Mouse (Mus musculus) lung, embryonic 15.5 days (tissue): ENCODE data around the gene Hsd17b6. TPM values are rescaled to one million over a fixed set of nuclear protein-coding genes. Genes with fewer than 3 reads are reported as not detected.

Source experiments
- ATAC-seq: fragments of 200-750 bp; cut with Nextera tagmentation; 2 replicates; pipeline ENCODE4 v1.8.0; 2017; ENCODE audit warnings: moderate number of reproducible peaks, borderline replicate concordance; ENCODE audit not compliant: low FRiP score, low TSS enrichment; ENCODE audit errors: extremely low read depth
- H3K27ac ChIP-seq: fragments of 300-500 bp; sonication (generic); 2 replicates; pipeline ENCODE4 v1.5.1; 2015; ENCODE audit warnings: moderate library complexity, mild to moderate bottlenecking, inconsistent platforms
- H3K27me3 ChIP-seq: fragments of 300-500 bp; sonication (generic); 2 replicates; pipeline ENCODE4 v1.6.1; 2015; ENCODE audit warnings: inconsistent platforms
- H3K36me3 ChIP-seq: fragments of 300-500 bp; sonication (generic); 2 replicates; pipeline ENCODE4 v1.6.1; 2015; ENCODE audit warnings: inconsistent platforms
- H3K4me1 ChIP-seq: fragments of 300-500 bp; sonication (generic); 2 replicates; pipeline ENCODE4 v1.6.1; 2015; ENCODE audit warnings: inconsistent platforms
- H3K4me2 ChIP-seq: fragments of 300-500 bp; sonication (generic); 2 replicates; pipeline ENCODE4 v1.6.1; 2015; ENCODE audit warnings: inconsistent platforms, mild to moderate bottlenecking, moderate library complexity
- H3K4me3 ChIP-seq: fragments of 300-500 bp; sonication (generic); 2 replicates; pipeline ENCODE4 v1.5.1; 2015; ENCODE audit warnings: mild to moderate bottlenecking, inconsistent platforms
- H3K9ac ChIP-seq: fragments of 300-500 bp; sonication (generic); 2 replicates; pipeline ENCODE4 v1.6.1; 2015; ENCODE audit warnings: inconsistent platforms
- H3K9me3 ChIP-seq: fragments of 300-500 bp; sonication (generic); 2 replicates; pipeline ENCODE4 v1.6.1; 2016; ENCODE audit warnings: inconsistent platforms
- WGBS: fragments of 180-500 bp; shearing (Covaris S2); methylation state at CpG from one replicate; pipeline ENCODE4 v1.1.7; 2015; 5-methylcytosine and 5-hydroxymethylcytosine counted together
- polyA plus RNA-seq: library from polyadenylated mRNA; unstranded; fragments of >200 nt; fragmentation: Nextera tagmentation; extraction: Ambion mirVana; gene quantifications from 2 replicates; pipeline ENCODE4 v1.2.1, GENCODE M21; 2015

The Hsd17b6 gene
- polyA plus RNA-seq, 1 experiment from 2014 or later = not detected

GRCm38 (mm10) chr10:128004918-128005317 lies 2.5 kb downstream of the Hsd17b6 start:
- Histone ChIP-seq H3K36me3 (no peaks in the 10 kb centered on the region), H3K27me3 (no peaks in the 10 kb centered on the region), H3K9me3 (no peaks in the 10 kb centered on the region), H3K4me1 (no peaks in the 10 kb centered on the region), H3K9ac (no peak overlapping the region), H3K27ac (no peak overlapping the region), H3K4me2 (no peak overlapping the region), H3K4me3 (no peak overlapping the region)
- 54% methylated on average over 10 of the region's 10 CpGs for WGBS
- no peak for ATAC-seq

DNA sequence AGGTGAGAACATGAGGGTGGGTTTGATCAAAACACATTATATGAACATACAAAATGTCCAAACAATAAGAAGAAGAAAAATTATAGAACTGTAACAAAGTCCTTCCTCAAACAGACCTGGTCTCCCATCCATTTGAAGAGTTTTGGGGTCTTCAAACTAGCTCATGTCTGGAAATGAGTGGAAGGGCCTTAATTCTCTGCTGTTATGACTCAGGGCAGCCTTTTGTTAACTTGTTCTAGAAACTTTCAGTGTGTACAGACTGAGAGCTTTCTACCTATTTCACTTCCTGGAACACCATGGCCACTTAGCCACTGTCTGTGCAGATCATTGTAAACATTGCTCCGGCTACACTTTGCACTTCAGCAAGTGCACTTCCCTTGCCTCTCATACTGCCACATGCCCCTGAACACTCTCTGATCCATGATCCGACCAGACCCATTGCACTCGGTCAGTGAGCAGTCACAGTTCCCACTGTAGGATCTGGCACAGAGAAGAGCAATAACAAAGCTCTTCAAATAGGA lies 4.1 kb downstream of the Hsd17b6 start:
- Histone ChIP-seq H3K9me3 (no peaks in the 10 kb centered on the region), H3K4me3 (no peak overlapping the region), H3K4me1 (no peaks in the 10 kb centered on the region), H3K4me2 (no peak overlapping the region), H3K27ac (no peak overlapping the region), H3K27me3 (no peaks in the 10 kb centered on the region), H3K36me3 (no peaks in the 10 kb centered on the region), H3K9ac (no peak overlapping the region)
- WGBS = 42% methylated on average over 3 of the region's 3 CpGs
- no peak for ATAC-seq

- no peak overlapping the region for H3K4me2 ChIP-seq
- no peak overlapping the region for H3K27ac ChIP-seq
- no peak for ATAC-seq
- no peaks in the 10 kb centered on the region for H3K9me3 ChIP-seq
- no peaks in the 10 kb centered on the region for H3K27me3 ChIP-seq
- H3K4me1 ChIP-seq = no peaks in the 10 kb centered on the region
- no peaks in the 10 kb centered on the region for H3K36me3 ChIP-seq
- 97% methylated on average over 1 of the region's 1 CpGs for WGBS
- H3K9ac ChIP-seq = no peak overlapping the region
- no peak overlapping the region for H3K4me3 ChIP-seq
Observed at GRCm38 (mm10) chr10:127998260-127998659, 9.2 kb downstream of the Hsd17b6 start.

DNA sequence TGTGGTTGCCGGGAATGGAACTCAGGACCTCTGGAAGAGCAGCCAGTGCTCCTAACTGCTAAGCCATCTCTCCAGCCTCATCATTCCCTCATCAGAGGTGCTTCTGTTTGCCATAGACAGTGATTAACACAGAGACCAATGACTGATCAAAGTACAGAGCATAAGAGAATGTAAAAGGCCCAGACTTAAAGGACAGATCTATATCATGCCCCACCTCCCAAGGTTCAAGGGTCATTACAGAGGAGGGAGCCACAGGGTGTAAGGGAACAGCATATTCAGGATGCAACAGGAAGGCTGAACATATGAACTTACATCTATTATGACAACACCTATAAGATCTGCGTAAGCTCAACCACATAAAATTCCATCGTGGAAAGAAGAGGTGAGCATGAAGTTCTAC lies 10.7 kb downstream of the Hsd17b6 start:
- Histone ChIP-seq H3K4me1 (no peaks in the 10 kb centered on the region), H3K27me3 (no peaks in the 10 kb centered on the region), H3K4me3 (no peak overlapping the region), H3K36me3 (no peaks in the 10 kb centered on the region), H3K9ac (no peak overlapping the region), H3K9me3 (no peaks in the 10 kb centered on the region), H3K4me2 (no peak overlapping the region), H3K27ac (no peak overlapping the region)
- ATAC-seq = no peak
- WGBS = 85% methylated on average over 3 of the region's 3 CpGs

GRCm38 (mm10) chr10:127985601-127986000 lies 21.8 kb downstream of the Hsd17b6 start:
- no peak for ATAC-seq
- 78% methylated on average over 8 of the region's 8 CpGs for WGBS

GRCm38 (mm10) chr10:127984650-127985049 lies 22.8 kb downstream of the Hsd17b6 start:
- ATAC-seq = no peak
- Histone ChIP-seq H3K4me3 (no peak overlapping the region), H3K9ac (no peak overlapping the region), H3K9me3 (no peaks in the 10 kb centered on the region), H3K4me2 (no peak overlapping the region), H3K27me3 (no peaks in the 10 kb centered on the region), H3K27ac (no peak overlapping the region), H3K36me3 (no peaks in the 10 kb centered on the region), H3K4me1 (no peaks in the 10 kb centered on the region)
- WGBS = 74% methylated on average over 5 of the region's 5 CpGs

More at GRCm38 (mm10) chr10:127985601-127986000, 21.8 kb downstream of the Hsd17b6 start:
- no peaks in the 10 kb centered on the region for H3K9me3 ChIP-seq
- no peaks in the 10 kb centered on the region for H3K36me3 ChIP-seq
- H3K4me1 ChIP-seq = no peaks in the 10 kb centered on the region
- H3K4me2 ChIP-seq = no peak overlapping the region
- H3K27ac ChIP-seq = no peak overlapping the region
- H3K27me3 ChIP-seq = no peaks in the 10 kb centered on the region
- H3K4me3 ChIP-seq = no peak overlapping the region
- no peak overlapping the region for H3K9ac ChIP-seq

DNA sequence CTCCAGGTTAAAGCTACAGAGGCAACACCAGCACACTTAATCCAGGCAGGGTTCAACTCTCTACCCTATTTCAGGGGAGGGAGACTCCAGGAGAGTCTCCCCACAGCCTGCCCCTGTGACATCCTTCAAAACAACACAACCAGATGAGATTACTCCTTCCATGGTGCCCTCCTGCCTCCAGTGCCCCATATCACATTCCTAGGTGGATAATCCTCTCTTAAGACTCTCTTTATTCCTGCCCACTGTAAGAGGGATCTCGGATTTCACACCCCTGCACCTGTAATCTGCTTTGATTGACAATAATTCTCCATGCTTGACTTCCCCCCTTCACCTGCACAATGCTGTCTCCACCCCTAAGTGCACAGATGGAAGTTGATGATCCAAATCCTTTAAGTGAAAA lies 31.9 kb downstream of the Hsd17b6 start:
- no peak overlapping the region for H3K4me2 ChIP-seq
- H3K27me3 ChIP-seq = no peaks in the 10 kb centered on the region
- H3K36me3 ChIP-seq = no peaks in the 10 kb centered on the region
- H3K9me3 ChIP-seq = no peaks in the 10 kb centered on the region
- no peak overlapping the region for H3K9ac ChIP-seq
- ATAC-seq = no peak
- H3K27ac ChIP-seq = no peak overlapping the region
- no peak overlapping the region for H3K4me3 ChIP-seq
- 24% methylated on average over 1 of the region's 1 CpGs for WGBS
- no peaks in the 10 kb centered on the region for H3K4me1 ChIP-seq

GRCm38 (mm10) chr10:127974062-127974461 lies 33.3 kb downstream of the Hsd17b6 start:
- Histone ChIP-seq H3K9ac (no peak overlapping the region), H3K4me2 (no peak overlapping the region), H3K4me1 (no peaks in the 10 kb centered on the region), H3K36me3 (no peaks in the 10 kb centered on the region), H3K27me3 (no peaks in the 10 kb centered on the region), H3K27ac (no peak overlapping the region), H3K4me3 (no peak overlapping the region), H3K9me3 (no peaks in the 10 kb centered on the region)
- ATAC-seq = no peak
- 72% methylated on average over 3 of the region's 3 CpGs for WGBS

DNA sequence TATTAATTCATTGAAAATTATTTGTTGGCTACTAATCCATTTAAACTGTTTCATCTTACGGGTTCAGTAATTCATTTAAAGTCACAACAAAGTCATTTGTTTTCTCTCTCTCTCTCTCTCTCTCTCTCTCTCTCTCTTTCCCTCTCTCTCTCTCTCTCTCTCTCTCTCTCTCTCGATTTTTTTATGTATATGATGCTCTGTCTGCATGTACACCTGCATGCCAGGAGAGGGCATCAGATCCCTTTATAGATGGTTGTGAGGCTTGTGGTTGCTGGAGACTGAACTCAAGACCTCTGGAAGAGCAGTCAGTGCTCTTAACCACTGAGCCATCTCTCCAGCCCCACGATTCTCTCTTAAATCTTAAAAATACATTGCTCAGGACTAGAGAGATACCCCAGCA lies 36.3 kb downstream of the Hsd17b6 start:
- H3K36me3 ChIP-seq = no peaks in the 10 kb centered on the region
- no peak overlapping the region for H3K4me3 ChIP-seq
- H3K27me3 ChIP-seq = no peaks in the 10 kb centered on the region
- H3K9me3 ChIP-seq = no peaks in the 10 kb centered on the region
- 55% methylated on average over 3 of the region's 3 CpGs for WGBS
- H3K4me2 ChIP-seq = no peak overlapping the region
- H3K4me1 ChIP-seq = no peaks in the 10 kb centered on the region
- no peak overlapping the region for H3K27ac ChIP-seq
- no peak for ATAC-seq
- H3K9ac ChIP-seq = no peak overlapping the region

GRCm38 (mm10) chr10:127970359-127970831 lies 37.0 kb downstream of the Hsd17b6 start:
- 52% methylated on average over 3 of the region's 3 CpGs for WGBS

DNA sequence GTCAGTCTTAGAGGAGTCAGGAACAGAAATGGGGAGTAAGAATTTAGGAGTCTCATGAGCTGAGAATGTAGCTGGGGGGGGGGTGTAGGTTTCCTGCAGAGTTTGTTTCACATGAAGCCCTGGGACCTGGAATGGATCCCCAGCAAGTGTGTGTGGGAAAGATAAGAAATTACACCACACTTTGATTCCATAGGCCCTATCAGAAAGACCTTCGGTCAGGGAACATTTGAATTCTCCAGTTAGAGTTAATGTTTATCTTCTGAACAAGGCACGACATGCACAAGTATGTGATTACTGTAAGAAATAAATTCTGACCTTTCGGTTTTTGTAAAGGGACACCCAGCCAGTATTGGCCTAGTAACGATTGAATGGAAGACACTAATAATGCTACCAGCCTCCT lies 37.6 kb downstream of the Hsd17b6 start:
- Histone ChIP-seq H3K27ac (no peak overlapping the region), H3K4me2 (no peak overlapping the region), H3K4me1 (no peaks in the 10 kb centered on the region), H3K9me3 (no peaks in the 10 kb centered on the region), H3K9ac (no peak overlapping the region), H3K4me3 (no peak overlapping the region), H3K27me3 (no peaks in the 10 kb centered on the region), H3K36me3 (no peaks in the 10 kb centered on the region)
- 48% methylated on average over 4 of the region's 4 CpGs for WGBS
- ATAC-seq = no peak

More at GRCm38 (mm10) chr10:127970359-127970831, 37.0 kb downstream of the Hsd17b6 start:
- H3K9me3 ChIP-seq = no peaks in the 10 kb centered on the region
- H3K27me3 ChIP-seq = no peaks in the 10 kb centered on the region
- H3K4me1 ChIP-seq = no peaks in the 10 kb centered on the region
- no peak overlapping the region for H3K4me3 ChIP-seq
- no peak overlapping the region for H3K27ac ChIP-seq
- no peak for ATAC-seq
- no peaks in the 10 kb centered on the region for H3K36me3 ChIP-seq
- no peak overlapping the region for H3K9ac ChIP-seq
- no peak overlapping the region for H3K4me2 ChIP-seq

DNA sequence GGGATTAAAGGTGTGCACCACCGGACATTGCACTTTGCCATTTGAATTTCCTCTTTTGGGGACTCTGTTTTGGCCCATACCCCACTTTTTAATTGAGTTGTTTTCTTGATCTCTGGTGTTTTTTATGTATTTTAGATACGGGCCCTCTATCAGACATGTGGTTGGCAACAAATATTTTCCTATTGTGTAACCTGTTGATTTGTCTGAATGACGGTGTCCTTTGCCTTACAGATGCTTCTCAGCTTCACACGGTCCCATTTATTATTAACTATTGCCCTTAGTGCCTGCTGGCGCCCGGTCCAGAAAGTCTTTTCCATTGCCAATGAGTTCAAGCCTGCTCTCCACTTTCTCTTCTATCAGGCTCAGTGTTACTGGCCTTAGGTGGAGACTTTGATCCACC lies 40.9 kb downstream of the Hsd17b6 start:
- Histone ChIP-seq H3K36me3 (no peaks in the 10 kb centered on the region), H3K4me1 (no peaks in the 10 kb centered on the region), H3K9me3 (no peaks in the 10 kb centered on the region), H3K9ac (no peak overlapping the region), H3K27me3 (no peaks in the 10 kb centered on the region), H3K4me3 (no peak overlapping the region), H3K27ac (no peak overlapping the region), H3K4me2 (no peak overlapping the region)
- 90% methylated on average over 6 of the region's 6 CpGs for WGBS
- ATAC-seq = no peak

DNA sequence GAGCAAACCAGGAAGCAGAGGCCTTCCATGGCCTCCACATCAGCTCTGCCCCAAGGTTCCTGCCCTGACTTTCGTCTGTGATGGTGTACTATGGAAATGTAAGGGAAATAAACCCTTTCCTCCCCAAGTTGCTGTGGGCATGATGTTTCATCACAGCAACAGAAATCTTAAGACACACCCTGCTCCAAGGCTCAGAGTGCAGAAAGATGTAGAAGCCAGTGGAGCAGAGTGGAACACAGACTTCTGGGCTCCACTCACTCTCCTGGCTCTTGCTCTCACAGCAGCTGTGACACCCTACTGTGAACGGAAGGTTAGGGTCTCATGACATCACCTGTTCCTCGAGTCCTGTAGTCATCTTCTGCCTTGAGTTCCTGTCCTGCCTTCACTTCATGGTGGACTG lies 43.4 kb downstream of the Hsd17b6 start:
- H3K4me3 ChIP-seq = no peak overlapping the region
- H3K36me3 ChIP-seq = no peaks in the 10 kb centered on the region
- no peaks in the 10 kb centered on the region for H3K9me3 ChIP-seq
- H3K9ac ChIP-seq = no peak overlapping the region
- no peak for ATAC-seq
- H3K4me2 ChIP-seq = no peak overlapping the region
- 46% methylated on average over 3 of the region's 3 CpGs for WGBS
- no peak overlapping the region for H3K27ac ChIP-seq
- H3K27me3 ChIP-seq = no peaks in the 10 kb centered on the region
- no peaks in the 10 kb centered on the region for H3K4me1 ChIP-seq
